Mouse (Mus musculus) central nervous system, embryonic 14 days (tissue): Measurements from ENCODE around the gene Serpinb7. TPM values are rescaled to one million over a fixed set of nuclear protein-coding genes. Genes with fewer than 3 reads are reported as not detected.

Experiments used
- polyA plus RNA-seq: library from polyadenylated mRNA; depleted of rRNA; stranded (reverse); fragments of >200 nt; gene quantifications from 2 replicates; pipeline ENCODE4 v1.2.3, GENCODE M21; 2012; rRNA removed

Serpinb7 gene
- 0.04 and 0.26 TPM in 2 replicates for polyA plus RNA-seq

DNA sequence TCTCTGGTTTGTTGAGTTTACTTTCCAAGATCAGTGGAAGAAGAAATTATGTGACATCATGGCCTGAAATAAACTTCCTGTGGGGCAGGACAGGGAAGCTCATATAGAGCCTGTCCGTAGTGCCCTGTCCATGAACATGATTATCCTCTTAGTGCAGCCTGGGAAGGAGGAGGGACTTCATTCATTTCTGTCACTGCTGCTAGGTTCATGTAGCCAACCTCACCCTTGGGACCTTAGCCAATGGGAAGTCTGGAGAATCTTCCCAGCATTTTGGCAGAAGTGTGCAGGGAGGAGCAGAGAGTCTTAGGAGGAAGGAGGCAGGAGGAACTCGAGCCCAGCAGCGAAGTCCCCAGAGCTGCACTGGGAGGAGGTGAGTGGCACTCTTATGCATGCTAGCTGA is at the start of gene Serpinb7:
Gene Serpinb7 (plus strand): TSS at position 301 of the 400 bp plus-strand sequence.

DNA sequence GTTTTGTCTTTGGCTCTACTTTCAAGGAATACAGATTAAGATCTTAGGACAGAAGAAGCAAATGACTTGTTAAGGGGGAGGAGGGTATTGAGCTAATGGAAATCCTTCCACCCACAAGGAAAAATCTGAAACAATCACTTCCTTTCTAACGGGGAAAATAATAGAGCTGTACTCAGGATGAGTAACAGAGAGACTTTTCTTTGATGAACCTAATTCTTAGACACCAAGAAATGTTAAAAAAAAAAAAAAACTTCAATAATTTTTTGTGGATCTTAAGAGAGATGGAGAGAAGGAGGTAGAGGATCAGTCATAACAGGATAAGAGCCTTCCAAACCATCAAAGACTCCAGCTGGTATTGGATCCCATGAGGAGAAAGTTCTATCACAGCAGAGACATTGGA is 38.6 kb upstream of the Serpinb7 start, which contains the start of gene Serpinb11:
Gene Serpinb11 (plus strand): TSS at position 301 of the 400 bp plus-strand sequence.

Other genes with a start within 250 kb of the Serpinb7 start
- gene Serpinb3b, start 121.3 kb upstream of the Serpinb7 start, polyA plus RNA-seq: 0.06 TPM in 1 of 2 replicates, not detected in the other
- gene Serpinb3c, start 121.3 kb upstream of the Serpinb7 start, polyA plus RNA-seq: 0.21 TPM in 1 of 2 replicates, not detected in the other
- gene Serpinb11, start 38.5 kb upstream of the Serpinb7 start, polyA plus RNA-seq: 0.08 TPM in 1 of 2 replicates, not detected in the other
- 0.26 and 0.28 TPM in 2 replicates for gene Serpinb2, start 111.8 kb downstream of the Serpinb7 start, polyA plus RNA-seq
- 0.28 and 0.68 TPM in 2 replicates for gene Serpinb8, start 190.4 kb downstream of the Serpinb7 start, polyA plus RNA-seq